Mouse (Mus musculus) frontal cortex, postnatal 36 days (tissue): ENCODE measurements around the gene Gm8994.

Experiments used
- DNase-seq, 2 experiments: peaks; one replicate each; pipeline ENCODE4 v3.0.0; 2022; ENCODE audit warnings: low spot score in 2 of 2

Gm8994 gene

GRCm38 (mm10) chr6:136363313-136363712 lies 36.0 kb downstream of the Gm8994 start:
- DNase-seq, result peak in 1 of 2 experiments; percentile 34

- no peak for DNase-seq
Observed at GRCm38 (mm10) chr6:136364008-136364407, 36.7 kb downstream of the Gm8994 start.

- DNase-seq, result peak; percentile 41 to 69
Observed at GRCm38 (mm10) chr6:136364430-136365098, 37.2 kb downstream of the Gm8994 start.

DNA sequence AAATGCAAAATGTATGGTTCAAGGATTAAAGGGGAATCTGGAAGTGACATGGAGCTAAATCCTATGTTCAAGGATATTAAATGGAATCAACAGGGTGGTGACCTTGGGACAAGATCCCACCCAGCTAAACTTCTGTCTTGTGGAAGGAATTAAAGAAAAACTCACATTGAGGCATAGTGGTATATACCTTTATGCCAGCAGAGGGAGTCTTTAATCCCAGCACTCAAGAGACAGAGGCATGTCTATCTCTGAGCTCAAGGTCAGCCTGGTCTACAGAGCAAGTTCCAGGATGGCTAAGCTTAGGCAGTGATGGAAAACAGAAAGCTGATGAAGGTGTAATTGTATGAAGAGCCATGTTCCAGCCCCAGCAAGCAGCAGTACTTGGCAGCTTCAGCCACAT lies 48.8 kb downstream of the Gm8994 start:
- DNase-seq, result no peak
